Mouse (Mus musculus) heart, adult 18-20 months (tissue): ENCODE measurements around the gene Gsg1l. TPM values are rescaled to one million over a fixed set of nuclear protein-coding genes. Genes with fewer than 3 reads are reported as not detected.

ENCODE experiments used
- DNase-seq, 2 experiments: peaks; one replicate each; pipeline ENCODE4 v3.0.0; 2021 to 2022; ENCODE audit warnings: mixed read lengths in 1 of 2
- total RNA-seq, 2 experiments: library from RNA; stranded (reverse); gene quantifications; 2 replicates each; pipeline ENCODE4 v1.2.3; 2021

Gsg1l gene
- total RNA-seq, 2 experiments from 2014 or later: 10.1 to 12.3 TPM

DNA sequence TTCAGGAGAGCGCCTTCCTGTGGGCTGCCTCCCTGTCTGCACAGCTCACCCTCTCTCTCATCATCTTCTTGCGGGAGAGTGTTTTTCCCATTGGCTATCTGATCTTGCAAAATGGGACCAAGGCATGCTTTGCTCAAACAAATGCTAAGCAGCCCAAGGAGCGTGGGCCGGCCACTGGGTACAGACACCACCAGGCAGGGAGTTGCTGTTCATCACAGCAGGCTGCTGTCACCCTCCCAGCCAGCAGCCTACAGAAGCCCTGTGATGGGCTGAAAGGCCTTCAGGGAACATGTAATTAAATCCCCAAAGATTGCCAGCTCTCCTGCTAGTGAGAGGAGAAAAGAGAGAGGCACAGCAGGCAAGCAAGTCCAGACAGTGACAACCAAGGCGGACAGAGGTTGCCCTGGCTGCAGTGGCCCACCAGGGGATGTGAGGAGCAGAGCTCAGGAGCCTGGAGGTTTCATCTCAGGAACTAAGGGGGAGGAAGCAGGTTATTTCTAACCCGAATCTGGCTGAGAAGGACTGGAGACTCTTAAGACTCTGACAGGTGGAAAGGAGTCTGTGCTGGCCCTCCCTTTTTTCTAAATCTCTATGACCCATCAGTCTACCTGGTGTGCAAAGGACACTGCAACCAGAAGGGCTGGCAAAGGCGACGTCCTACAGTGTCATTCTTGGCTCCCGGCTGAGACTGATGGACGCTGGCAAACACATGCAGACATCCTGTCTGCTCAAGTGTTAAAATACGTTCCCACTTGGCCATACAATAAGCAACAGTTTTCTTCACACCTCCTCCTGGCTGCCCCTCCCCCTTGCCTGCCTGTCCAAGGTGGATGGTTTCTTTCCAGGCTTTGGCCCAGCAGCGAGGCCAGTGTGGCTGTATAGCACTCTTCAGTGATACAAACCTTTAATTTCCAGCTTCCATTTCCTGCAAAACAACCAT lies 98.0 kb downstream of the Gsg1l start:
- no peak for DNase-seq

- no peak for DNase-seq
Observed at GRCm38 (mm10) chr7:125979591-125979990, 102.6 kb downstream of the Gsg1l start.

- DNase-seq: no peak
Observed at GRCm38 (mm10) chr7:125976695-125977094, 105.5 kb downstream of the Gsg1l start.

- DNase-seq: no peak
Observed at GRCm38 (mm10) chr7:125975414-125975813, 106.8 kb downstream of the Gsg1l start.

GRCm38 (mm10) chr7:125973874-125974273 lies 108.3 kb downstream of the Gsg1l start:
- DNase-seq: peak in 1 of 2 experiments; percentile 34

DNA sequence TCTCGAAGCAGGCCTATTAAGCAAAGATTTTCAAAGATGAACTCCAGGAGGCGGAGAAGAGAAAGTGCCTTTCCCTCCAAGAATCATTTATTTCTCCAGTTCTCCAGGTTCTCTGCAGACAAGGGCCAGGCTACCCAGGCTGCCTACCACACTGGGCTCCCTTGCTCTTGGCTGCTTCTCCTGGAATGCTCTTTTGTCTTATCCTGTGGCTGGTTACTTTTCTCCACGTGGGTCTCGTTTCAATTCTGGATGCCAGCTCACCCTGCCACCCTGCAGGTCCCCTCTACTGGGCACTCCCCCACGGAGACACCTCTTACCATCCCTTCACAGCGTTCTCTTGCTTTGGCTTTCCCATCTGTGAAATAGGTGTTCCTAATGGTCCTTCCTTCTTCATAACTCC lies 109.4 kb downstream of the Gsg1l start:
- peak in 1 of 2 experiments; percentile 36 for DNase-seq

DNA sequence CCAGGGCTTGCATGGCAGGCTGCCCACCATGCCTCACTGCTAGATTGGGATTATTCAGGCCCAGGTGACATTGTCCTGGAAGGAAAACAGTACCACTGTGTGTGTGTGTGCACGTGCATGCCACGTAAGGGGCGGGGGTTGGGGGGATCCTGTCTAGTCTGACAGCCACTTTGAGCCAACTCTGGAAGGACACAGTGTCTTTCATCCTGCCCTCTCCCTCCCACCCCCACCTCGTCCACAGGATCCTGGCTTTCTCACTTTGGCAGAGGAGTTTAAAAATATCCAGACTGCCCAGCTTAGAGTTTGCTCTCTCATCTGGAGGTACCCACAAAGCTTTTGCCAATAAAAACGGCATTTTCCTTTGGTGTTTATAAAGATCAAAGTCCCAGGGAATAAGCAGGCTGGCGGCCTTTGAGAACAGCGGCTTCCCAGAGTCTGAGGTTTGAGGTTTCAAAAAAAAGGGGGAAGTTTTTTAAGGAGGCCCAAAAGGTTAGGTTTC lies 110.0 kb downstream of the Gsg1l start:
- peak; percentile 39 to 52 for DNase-seq

GRCm38 (mm10) chr7:125969076-125969475 lies 113.1 kb downstream of the Gsg1l start:
- no peak for DNase-seq

GRCm38 (mm10) chr7:125966402-125967261 lies 115.6 kb downstream of the Gsg1l start:
- DNase-seq: peak; percentile 36 to 47

- no peak for DNase-seq
Observed at GRCm38 (mm10) chr7:125964087-125964607, 118.1 kb downstream of the Gsg1l start.

GRCm38 (mm10) chr7:125959294-125960048 lies 122.7 kb downstream of the Gsg1l start:
- DNase-seq: peak in 1 of 2 experiments; percentile 21

- no peak for DNase-seq
Observed at GRCm38 (mm10) chr7:125958856-125959255, 123.4 kb downstream of the Gsg1l start.

DNA sequence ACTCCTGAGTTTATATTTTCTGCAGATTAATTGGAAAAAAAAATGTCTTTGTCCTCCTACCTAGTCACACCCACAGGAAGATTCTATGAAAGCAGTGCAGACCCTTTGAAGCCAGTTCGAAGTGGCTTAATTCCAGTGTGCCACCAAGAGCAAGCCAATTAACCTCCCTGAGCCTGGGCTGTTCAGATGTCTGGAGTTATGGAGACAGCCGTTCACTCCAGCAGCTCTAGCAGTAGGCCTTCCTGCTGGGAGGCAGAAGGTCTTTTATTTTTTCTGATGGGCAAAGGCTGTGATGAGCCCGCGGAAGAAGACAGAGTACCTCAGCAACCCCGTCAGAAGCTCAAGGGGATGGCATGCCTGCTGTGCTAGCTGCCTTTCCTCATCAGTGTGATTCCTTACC lies 127.2 kb downstream of the Gsg1l start:
- no peak for DNase-seq

- DNase-seq: no peak
Observed at GRCm38 (mm10) chr7:125954356-125954878, 127.8 kb downstream of the Gsg1l start.

GRCm38 (mm10) chr7:125953844-125954243 lies 128.4 kb downstream of the Gsg1l start:
- DNase-seq: no peak

GRCm38 (mm10) chr7:125951911-125952310 lies 130.3 kb downstream of the Gsg1l start:
- DNase-seq: no peak

DNA sequence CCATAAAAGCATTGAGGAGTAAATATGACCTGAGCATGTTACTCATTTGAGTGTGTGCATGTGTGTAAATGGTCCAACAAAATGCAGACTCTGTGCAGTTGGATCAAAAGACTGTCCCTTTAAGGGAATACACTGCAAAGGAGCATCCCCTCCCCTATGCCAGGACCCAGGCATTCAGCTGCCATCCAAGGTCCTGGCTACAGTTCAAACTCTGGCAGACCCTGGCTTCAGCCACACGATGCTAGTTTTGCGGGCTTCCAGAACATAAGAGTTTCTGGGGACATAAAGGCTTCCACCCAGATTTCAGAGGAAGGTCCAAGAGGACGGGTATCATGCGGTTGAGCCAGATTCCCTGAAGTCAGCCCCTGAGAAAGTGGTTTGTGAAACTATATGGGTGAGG lies 133.2 kb downstream of the Gsg1l start:
- no peak for DNase-seq

GRCm38 (mm10) chr7:125945915-125946314 lies 136.3 kb downstream of the Gsg1l start:
- DNase-seq: no peak

DNA sequence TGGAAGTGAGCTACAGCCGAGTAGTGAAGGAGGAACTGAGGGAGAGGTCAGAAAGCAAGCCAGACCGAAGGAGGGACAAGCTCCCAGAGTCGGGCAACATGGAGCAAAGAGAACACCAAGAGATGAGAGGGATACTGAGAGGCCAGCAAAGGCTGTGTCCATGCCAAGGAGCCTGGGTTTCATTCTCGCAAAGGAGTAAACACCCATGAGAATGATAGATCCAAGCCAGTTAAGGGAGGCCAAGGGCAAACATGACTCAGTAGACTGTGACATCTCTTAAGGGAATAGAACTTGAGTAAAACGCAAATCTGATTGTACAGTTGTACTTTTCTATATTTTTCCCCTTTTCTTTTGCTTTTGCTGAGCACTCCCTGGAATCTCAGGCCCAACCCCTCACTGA lies 137.6 kb downstream of the Gsg1l start:
- DNase-seq: no peak

DNA sequence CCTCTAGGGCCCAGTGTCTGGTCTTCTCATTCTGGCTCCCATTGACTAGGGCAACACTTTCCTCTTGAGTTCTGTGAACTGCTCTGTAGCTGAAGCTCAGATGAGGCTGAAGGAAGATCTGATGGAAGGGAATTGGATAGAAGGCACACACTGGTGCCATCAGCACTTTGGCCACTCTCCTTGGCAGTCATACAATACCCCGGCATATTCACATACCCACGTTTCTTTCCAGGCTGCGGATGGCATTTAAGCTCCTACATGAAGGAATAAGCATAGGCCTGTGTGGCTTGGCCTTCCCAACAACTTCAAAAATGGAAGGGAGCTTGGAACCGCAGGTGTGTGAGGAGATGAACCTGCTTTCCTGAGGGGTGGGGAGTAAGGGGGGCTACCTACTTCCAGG lies 138.7 kb downstream of the Gsg1l start:
- DNase-seq: no peak

GRCm38 (mm10) chr7:125942365-125943090 lies 139.7 kb downstream of the Gsg1l start:
- DNase-seq: no peak
